Mouse (Mus musculus) cerebellum, postnatal 14 days (tissue): ENCODE results near the gene Lrr1.
"Not testable (repeated sequence)": the region's sequence is repeated elsewhere in the genome, so short reads cannot be mapped to it uniquely, and the experiment has no call there.

Experiments used
- DNase-seq, 2 experiments: peaks; one replicate each; pipeline ENCODE4 v3.0.0; 2021; ENCODE audit warnings: mixed read lengths in 2 of 2

Gene Lrr1

DNA sequence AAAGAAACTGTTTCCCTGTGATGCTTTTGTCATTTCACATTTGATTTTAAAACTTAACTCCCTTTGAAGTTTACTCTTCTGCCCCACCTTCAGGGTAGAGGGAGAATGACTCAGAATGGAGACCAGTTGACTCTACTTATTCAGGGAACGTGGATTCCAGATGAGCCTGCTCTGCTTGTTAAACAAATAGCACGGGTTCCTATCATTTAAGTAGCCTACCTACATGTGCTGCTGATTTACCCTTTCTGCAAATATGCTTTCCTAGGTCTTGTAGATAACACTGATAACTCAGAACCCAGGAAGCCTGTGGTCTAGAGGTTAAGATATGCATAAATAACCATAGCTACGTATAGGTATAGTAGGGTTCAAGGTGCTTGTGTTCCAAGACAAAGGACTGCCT lies 3.7 kb upstream of the Lrr1 start:
- no peak for DNase-seq

DNA sequence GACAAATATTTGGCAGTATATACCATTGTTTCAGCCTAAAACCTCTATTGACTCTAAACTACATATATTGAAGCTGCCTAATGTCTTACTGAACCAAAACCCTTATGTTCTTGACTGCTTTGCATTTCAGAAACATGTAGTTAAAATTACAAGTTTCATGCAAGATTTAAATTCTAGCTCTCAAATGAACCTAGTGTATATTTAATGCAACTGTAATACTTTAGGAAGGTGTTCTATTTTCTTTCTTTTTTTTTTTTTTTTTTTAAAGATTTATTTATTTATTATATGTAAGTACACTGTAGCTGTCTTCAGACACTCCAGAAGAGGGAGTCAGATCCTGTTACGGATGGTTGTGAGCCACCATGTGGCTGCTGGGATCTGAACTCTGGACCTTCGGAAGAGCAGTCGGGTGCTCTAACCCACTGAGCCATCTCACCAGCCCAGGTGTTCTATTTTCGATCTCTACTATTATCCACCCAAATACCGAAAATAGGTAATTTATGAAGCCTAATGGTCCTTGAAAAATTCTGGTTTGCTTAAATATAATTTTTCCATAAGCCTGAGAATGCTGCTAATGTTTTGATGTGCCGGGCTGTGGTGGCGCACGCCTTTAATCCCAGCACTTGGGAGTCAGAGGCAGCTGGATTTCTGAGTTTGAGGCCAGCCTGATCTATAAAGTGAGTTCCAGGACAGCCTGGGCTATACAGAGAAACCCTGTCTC lies 1.6 kb upstream of the Lrr1 start:
- DNase-seq = not testable (repeated sequence)

DNA sequence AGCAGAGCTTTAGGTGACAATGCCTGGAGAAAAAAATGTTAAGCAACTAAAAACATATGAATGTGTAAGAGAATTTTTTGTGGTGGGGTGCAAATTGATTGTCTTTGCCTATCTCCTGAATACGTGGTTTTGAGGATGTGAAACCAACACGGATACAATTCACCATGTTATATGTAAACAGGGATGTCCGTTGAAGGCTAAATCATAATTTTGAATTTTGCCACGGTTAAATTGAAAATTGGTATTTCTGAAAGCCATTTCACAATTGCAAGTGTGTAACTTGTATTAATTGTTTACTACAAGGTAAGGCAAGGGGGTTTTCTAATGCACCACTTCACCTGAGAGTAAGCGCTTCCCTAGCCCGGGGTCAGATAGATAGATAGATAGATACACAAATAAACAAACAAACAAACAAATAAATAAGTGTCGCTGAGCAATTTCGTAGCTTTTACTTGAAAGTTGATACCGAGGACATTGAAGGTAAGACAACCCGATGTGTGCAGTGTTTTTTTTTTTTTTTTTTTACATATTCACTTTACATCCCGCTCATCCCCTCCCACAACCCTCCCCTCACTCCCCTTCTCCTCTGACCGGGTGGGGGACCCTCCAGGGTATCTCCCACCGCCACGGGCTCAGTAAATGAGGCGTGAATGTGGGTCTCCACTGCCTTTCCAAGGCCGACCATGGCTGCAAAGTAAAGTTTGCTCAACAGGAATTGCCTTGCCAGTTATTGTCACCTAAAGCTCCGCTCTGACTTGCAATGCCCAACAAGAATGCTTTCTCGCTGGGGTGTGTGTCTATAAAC lies 756 bp upstream of the Lrr1 start:
- no peak for DNase-seq

DNA sequence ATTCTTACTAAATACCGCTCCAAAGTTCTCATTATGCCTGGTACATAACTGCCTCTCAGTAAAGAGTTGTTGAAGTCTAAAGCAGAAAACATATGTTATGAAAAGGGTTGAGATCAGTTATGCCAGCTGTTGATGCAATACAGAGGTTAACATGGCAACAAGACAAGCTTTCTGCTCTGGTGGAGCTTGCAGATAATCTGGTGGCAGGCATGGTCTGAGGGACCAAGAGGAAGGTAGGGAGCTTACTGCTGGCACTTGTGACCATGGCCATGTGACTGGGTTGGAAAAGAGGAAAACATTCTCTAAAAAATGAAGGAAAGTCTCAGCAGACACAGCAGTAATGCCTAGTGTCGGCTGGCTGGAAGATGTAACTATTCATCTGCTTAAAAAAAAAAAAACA lies 2.7 kb downstream of the Lrr1 start:
- no peak for DNase-seq

DNA sequence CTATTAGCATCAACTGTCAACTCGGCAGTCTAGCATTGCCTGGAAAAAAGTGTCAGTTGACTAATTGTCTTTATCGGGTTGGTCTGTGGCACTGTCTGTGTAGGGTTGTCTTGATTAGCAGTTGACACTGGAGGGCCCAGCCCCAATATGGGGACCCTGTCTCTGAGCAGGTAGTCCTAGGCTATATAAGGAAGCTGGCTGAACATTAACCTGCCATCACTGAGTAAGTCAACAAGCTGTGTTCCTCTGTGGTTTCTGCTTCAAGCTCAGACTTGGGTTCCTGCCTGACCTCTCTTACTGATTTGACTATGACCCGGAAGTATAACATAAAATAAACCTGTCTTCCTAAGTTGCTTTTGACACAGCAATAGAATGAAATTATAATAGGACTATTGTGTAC lies 7.4 kb downstream of the Lrr1 start:
- no peak for DNase-seq

DNA sequence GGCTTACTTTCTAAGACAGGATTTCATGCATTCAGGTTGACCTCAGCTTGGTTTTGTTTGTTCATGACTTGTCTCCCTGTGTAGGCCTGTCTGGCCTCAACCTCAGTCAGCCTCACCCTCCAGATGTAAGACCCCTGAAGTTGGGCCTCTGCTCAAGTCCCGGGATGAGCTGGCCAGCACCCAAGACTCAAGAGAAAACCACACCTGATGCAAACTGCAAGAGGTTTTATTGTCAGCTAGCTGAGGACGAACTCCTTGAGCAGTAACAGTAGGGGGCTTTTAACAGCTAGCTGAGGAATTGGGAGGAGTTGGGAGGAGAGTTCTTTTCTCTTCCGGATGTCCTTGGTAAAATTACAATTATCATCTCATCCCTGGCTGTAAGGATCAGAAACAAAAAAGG lies 8.9 kb downstream of the Lrr1 start:
- DNase-seq = no peak

DNA sequence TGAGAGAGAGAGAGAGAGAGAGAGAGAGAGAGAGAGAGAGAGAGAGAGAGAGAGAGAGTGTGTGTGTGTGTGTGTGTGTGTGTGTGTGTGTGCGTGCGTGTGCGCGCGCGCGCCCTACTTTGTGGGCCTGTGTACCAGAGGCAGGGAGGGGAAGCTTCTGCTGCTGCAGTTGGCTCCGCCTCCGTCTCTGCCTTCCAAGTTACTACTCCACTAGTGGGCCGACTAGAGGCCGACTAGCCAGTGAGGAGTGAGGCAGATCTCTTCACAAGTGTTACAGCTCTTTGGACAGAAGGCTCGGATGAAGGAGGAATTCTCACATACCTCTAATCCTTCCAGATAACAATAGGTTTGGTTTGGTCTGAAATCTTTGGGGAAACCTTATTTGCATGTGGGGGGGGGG lies 10.8 kb downstream of the Lrr1 start:
- no peak for DNase-seq

DNA sequence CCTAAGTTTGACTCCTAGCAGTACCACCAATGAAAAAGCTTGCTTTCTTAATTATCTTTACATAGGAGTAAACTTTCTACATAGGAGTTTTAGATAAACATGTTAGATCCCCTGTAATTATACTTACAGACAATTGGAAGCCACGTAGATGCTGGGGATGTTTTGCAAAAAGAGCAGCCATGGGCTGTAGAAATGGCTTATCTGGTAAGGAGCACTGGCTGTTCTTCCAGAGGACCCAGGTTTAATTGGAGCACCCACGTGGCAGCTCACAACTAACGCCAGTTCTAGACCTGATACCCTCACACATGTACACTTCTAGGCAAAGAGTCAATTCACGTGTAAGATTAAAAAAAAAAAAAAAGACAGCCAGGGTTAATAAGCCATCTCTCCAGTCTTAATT lies 13.2 kb downstream of the Lrr1 start:
- DNase-seq = no peak

DNA sequence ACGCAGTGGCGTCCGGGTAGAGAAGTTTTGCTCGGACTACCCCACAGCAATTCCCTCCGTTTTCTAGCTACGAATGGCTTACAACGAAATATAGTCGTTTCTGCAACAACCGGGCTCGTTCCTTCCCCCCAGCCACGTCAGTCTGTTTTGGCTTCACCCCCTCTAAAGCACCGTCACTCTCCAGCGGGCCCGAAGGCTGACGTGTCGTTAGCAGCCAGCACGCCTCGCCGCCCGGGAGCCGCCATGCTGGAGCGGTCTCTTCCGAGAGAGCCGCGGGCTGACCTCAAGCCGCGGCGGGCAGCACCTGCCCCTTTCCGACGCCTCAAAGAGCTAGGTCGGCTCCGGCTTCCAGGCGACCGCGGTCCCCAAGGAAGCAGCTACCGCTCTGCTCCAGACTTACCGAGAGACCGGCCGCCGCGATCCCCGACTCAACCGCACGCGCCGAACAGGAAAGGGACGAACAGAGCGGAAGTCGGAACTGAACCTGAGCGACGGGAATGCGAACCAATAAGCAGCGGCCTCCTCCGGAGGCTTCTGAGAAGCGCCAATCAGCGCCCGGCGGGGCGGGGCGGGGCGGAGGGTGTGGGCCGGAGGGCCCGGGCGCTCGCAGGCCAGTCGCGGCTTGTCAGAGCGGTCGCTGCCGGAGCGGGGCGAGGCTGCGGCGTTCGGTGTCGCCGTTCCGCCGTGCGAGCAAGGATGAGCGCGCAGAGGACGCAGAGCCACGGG lies 15.1 kb downstream of the Lrr1 start, which contains the start of the genes Rpl36al and Mgat2:
Rpl36al (minus strand) TSS at position 501 of the 726 bp plus-strand sequence.
Mgat2 (plus strand) TSS at position 575 of the 726 bp plus-strand sequence.
- DNase-seq = peak; percentile 100

DNA sequence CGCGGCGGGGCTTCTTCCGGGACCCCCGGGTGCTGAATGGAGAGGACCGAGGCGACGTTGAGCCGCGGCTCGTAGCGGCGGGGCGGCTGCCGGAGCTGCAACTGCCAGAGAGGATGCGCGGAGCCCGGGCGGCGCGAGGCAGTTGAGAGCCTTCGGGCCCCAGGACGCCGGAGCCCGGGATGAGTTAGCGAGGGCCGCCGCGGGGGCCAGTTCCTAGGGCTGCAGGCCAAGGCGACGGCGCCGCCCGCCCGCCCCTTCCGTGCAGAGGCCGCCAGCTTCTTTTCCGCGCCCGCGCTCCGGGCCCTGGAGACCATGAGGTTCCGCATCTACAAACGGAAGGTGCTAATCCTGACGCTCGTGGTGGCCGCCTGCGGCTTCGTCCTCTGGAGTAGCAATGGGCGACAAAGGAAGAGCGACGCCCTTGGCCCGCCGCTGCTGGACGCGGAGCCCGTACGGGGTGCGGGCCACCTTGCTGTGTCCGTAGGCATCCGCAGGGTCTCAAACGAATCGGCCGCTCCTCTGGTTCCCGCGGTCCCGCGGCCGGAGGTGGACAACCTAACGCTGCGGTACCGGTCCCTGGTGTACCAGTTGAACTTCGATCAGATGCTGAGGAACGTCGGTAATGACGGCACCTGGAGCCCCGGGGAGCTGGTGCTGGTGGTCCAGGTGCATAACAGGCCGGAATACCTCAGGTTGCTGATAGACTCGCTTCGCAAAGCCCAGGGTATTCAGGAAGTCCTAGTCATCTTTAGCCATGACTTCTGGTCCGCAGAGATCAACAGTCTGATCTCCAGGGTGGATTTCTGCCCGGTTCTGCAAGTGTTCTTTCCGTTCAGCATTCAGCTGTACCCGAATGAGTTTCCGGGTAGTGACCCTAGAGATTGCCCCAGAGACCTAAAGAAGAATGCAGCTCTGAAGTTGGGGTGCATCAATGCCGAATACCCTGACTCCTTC lies 16.0 kb downstream of the Lrr1 start:
- DNase-seq = peak; percentile 69 to 74

DNA sequence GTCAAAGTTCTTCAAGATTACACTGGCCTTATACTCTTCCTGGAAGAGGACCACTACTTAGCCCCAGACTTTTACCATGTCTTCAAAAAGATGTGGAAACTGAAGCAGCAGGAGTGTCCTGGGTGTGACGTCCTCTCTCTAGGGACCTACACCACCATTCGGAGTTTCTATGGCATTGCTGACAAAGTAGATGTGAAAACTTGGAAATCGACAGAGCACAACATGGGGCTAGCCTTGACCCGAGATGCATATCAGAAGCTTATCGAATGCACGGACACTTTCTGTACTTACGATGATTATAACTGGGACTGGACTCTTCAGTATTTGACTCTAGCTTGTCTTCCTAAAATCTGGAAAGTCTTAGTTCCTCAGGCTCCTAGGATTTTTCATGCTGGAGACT lies 16.8 kb downstream of the Lrr1 start:
- no peak for DNase-seq

DNA sequence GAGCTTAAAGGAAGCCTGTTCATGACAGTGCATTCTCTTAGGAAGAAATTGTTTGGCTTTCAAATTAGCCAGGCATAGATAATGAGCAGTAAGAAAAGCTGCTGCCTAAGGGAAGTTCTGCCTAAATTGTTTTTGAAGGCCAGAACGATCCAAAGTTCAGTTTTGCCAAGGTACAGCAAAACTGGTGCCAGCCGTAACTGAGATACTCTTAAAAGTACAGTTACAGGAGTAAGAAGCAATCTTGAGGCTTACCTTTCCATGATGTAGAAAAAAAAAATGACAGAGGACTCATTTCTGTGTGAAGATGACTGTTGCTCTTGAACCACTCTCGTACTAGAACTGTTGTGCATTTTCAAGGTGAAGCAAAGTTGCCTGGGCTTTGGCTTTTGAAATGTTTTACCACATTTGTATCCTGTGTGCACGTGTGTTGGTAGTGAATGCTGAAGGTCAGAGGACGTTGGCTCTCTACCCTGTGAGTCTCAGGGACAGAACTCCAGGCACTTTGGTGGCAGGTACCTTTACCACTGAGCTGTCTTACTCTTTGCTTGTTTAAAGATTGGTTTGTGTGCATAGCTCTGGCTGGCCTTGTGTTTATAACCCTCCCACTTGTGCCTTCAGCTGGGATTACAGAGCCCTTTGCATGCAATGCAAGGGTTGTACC lies 18.3 kb downstream of the Lrr1 start:
- DNase-seq = no peak

DNA sequence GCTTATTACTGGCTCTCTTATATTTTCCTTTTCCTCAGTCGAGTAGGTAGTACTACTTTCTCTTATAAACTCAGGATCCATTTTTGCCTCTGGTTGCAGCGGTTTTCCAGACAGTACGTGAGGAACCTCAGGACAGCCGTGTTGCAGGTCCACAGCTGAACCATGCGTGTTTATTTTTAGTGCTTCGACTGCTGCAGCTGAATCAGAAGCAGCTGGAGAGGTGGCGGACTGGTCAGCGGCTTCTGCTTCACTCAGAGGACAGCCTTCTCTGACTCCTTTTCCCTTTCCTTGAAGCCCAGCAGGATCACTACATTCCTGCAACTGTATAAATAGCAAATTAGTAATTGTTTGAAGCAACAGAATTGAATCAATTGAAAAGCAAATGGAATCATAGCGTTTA lies 21.5 kb downstream of the Lrr1 start:
- no peak for DNase-seq

DNA sequence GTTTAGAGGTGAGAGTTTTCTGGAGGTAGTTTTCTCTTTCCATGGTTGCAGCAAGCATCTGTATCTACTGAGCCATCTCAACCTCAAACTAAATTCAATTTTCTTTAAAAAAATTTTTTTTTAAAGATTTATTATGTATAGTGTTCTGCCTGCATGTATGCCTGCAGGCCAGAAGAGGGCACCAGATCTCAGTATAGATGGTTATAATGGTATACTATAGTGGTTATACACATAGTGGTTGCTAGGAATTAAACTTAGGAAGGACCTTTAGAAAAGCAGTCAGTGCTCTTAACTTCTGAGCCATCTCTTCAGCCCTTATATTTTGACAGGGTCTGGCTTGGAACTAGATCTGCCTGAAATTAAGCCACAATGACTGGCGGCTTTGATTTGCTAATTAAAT lies 21.9 kb downstream of the Lrr1 start:
- peak in 1 of 2 experiments; percentile 24 for DNase-seq

DNA sequence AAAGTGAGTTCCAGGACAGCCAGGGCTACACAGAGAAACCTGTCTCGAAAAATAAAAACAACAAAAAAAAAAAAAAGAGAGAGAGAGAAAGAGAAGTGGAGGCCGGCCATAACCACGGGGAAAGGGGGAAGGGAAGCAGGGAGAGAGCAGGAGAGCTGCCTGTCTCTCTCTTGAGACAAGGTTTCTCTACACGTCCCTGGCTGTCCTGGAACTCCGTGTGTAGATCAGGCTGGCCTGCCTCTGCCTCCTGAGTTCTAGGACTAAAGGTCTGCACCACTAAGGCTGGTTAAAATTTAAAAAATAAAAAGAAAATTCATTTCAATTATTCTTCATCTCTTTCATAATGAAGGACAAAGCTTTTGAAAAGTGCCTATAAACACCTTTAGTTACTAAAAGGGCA lies 22.8 kb downstream of the Lrr1 start:
- no peak for DNase-seq

DNA sequence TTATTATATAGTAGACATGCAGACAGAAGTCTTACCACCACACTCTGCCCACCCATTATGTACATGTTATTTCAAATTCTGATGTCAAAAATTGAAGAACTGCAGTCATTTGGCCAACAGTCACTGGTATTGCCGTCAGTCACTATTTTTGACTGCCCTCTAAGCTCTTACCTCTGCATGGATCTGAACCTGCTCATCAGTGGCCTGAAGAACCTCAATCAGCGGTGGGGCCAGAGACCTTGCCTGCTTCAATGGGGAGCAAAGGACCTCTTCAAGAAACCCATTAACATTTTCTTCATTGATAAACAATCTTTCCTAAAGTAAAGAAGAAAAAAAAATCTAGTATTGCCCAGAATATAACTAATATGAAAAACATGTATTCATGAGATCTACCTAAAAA lies 24.0 kb downstream of the Lrr1 start:
- DNase-seq = no peak

DNA sequence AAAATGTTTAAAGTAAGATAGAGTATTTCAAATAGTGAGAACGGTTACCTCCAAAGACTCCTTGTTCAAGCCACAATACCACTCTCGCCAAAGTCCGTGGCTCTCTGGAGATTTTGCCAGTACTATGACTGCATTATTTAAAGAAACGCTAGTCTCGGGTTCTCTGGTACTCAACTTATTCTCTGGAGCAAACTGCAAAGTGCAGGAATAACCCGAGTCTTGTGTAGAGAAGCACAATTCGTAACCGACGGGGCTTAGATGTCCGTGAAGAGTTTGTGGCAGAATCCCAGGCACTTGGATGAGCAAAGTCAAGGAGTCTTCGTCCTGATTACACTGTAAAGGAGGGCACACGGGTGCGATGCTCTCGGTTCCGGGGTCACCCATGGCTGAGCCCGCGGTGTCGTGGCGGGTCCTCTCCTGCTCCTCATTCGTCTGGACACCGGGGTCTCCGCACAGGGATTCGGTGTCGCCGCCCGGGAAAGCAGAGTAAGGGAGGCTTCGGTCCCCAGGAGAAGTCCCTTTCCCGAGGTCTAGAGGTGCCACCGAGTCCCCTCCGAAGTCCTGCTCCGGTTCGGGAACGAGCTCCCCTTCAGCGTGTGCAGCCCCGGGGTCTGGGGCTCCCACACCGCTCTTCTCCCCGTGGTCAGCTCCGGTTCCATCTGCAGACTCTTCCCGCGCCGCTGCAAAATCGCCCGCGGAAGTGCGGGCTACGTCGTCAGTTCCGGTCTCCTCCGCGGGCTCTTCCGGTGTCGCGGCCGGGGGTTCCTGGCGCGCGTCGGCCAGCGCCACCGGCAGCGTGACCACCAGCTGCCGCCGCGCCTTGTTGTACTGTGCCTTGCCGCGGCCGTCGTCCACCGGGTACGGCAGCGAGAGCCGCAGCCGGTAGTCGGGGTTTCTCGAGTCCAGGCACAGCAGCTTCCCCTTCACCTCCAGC lies 28.1 kb downstream of the Lrr1 start, which contains the start of gene Gm49383:
Gm49383 (minus strand) TSS at position 661 of the 934 bp plus-strand sequence.
- peak; percentile 77 to 80 for DNase-seq

DNA sequence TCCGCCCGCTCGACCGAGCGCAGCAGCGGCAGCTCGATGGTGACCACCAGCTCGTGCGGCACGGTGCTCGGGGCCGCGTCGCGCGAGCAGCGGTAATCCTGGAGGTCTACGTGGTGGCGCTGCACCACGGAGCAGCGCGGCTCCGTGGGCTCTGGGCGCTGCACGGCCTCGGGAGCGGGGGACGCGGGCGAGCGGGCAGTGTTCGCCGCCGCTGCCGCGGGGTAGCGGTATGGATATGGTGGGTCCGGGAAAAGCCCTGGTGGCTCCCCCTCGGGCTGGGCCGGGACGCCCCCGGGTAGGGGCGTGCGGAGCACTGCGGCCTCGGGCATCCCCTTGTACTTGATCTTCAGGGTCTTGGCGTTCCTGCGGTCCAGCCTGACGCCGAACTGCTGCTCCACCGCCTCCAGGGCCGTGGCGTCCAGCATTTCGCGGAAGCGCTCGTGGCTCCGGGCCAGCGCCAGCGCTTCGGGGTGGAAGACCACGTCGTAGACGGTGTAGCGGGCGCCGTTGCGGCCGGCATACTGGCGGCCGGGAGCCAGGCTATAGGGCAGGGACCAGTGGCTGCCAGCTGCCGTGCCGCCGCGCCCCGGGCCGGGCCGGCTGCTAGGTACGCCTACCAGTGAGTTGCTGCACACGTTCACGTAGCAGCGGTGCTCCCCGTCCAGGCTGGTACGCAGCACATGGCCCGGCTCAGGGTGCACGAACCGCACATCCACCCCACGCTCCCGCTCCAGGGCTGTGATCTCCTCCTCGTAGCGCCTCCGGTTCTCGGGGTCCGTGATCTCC lies 29.0 kb downstream of the Lrr1 start:
- DNase-seq = peak; percentile 71 to 77

DNA sequence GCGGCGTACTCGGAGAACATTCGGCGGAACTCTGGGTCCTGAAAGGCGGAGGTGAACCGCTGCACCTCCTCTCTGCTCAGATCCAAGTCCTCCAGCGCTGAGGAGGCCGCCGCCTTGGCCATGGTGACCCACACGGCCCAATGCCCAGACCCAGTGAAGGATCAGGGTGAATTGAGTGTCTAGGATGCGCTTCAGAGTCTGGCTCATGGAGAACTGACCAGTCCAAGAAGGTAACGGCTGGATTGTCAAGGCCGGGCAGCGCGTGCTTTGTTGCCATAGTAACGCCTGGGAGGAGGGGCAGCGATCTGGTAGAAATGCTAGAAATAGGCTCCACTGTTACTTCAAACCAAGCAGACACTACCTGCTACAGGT lies 29.5 kb downstream of the Lrr1 start, which contains the start of gene Dnaaf2:
Dnaaf2 (minus strand) TSS at position 266 of the 372 bp plus-strand sequence.
- DNase-seq = peak; percentile 77 to 83

DNA sequence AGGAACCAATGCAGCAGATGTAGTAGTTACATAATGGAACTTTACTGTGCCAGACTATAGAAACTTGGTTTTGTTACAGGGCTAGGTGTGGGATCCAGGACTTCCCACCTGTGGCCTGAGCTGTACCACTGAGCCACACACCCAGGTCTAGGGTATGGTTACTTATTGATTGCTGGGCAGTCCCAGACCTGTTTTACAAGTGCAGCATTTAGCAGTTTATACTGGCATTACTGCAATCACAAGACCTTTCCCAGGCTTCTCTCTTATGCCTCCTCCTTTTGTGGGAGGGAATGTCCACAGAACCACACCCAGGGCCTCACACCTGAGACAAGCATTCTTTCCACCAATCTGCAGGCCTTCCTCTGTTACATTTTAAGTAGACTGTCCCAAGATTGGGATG lies 30.4 kb downstream of the Lrr1 start:
- DNase-seq = no peak
